Comparison of ENCODE assay signal across 14 mouse cellular contexts in genomic region chr9:72828616-72829257, GRCm38 (mm10). TPM values are rescaled to one million over a fixed set of nuclear protein-coding genes. Genes with fewer than 3 reads are reported as not detected.
DNase-seq lines count a peak whose midpoint lies in the region; ATAC-seq and TF ChIP-seq lines count a peak whose summit lies in the region.
"Had no signal": no experiment of that assay in that cellular context is flagged by ENCODE, and none has a peak within 500 bp of the region (broad histone marks: within the 10 kb centered on the region; RNA-seq: fewer than 3 reads in every experiment).

No protein-coding gene starts in this region.

- DNase-seq in 3T3-L1 (ENCODE audit: low read depth, low spot score), result peak; percentile 18
- peak; percentile 90 for DNase-seq in embryonic facial prominence, embryonic 14.5 days (ENCODE audit: low spot score)
- DNase-seq in limb, embryonic 14.5 days (ENCODE audit: low spot score), result peak; percentile 39
- DNase-seq in cerebellum, postnatal 25 days, result no peak
- no peak for DNase-seq in left cerebral cortex, adult 11 months (ENCODE audit: low spot score)
- DNase-seq: adrenal gland, postnatal 10 days; gastrocnemius, postnatal 25 days; kidney, postnatal 14 days; retina, postnatal 1 day; thymus, postnatal 14 days had no signal

- ATAC-seq in heart, embryonic 13.5 days (ENCODE audit: extremely low read depth, insufficient number of reproducible peaks, low FRiP score, low TSS enrichment), result no peak
- no peak for ATAC-seq in heart, embryonic 12.5 days (ENCODE audit: insufficient number of reproducible peaks, low FRiP score)
- ATAC-seq in embryonic facial prominence, embryonic 14.5 days (ENCODE audit: low read depth), result peak; percentile 85
- peak; percentile 74; the same call in 1 of the 2 replicates for ATAC-seq in limb, embryonic 14.5 days (ENCODE audit: low FRiP score, low read depth)
- no peak for ATAC-seq in erythroblast, adult 5-6 weeks (replicated peaks; ENCODE audit: low FRiP score, poor library complexity, severe bottlenecking)

- 62% methylated on average over 5 of the region's 5 CpGs for WGBS in heart, embryonic 13.5 days
- 52% methylated on average over 5 of the region's 5 CpGs for WGBS in heart, embryonic 12.5 days
- WGBS in embryonic facial prominence, embryonic 14.5 days, result 22% methylated on average over 5 of the region's 5 CpGs
- 43% methylated on average over 5 of the region's 5 CpGs for WGBS in limb, embryonic 14.5 days

- peak overlapping the region; percentile 3; the same call in 1 of the 2 replicates for H3K9ac ChIP-seq in heart, embryonic 13.5 days
- no peak overlapping the region for H3K9ac ChIP-seq in heart, embryonic 12.5 days
- no peak overlapping the region for H3K9ac ChIP-seq in embryonic facial prominence, embryonic 14.5 days (ENCODE audit: low read depth, low read length)
- H3K9ac ChIP-seq in limb, embryonic 14.5 days (ENCODE audit: low read depth, low read length, severe bottlenecking), result no peak overlapping the region
- H3K9ac ChIP-seq: lung, embryonic 15.5 days had no signal

- H3K4me2 ChIP-seq in heart, embryonic 13.5 days, result no peak overlapping the region
- H3K4me2 ChIP-seq in heart, embryonic 12.5 days, result no peak overlapping the region
- no peak overlapping the region for H3K4me2 ChIP-seq in embryonic facial prominence, embryonic 14.5 days (ENCODE audit: low read depth, low read length)
- H3K4me2 ChIP-seq in limb, embryonic 14.5 days (replicated peaks; ENCODE audit: low read depth, low read length, severe bottlenecking), result no peak overlapping the region
- H3K4me2 ChIP-seq: lung, embryonic 15.5 days had no signal

- H3K4me1 ChIP-seq in heart, embryonic 13.5 days, result peaks cover 30% of the 10 kb centered on the region
- H3K4me1 ChIP-seq in heart, embryonic 12.5 days (replicated peaks), result peaks cover 40% of the 10 kb centered on the region
- peaks cover 29% of the 10 kb centered on the region for H3K4me1 ChIP-seq in embryonic facial prominence, embryonic 14.5 days (ENCODE audit: control insufficient read depth, insufficient read depth, low read length)
- H3K4me1 ChIP-seq in limb, embryonic 14.5 days (ENCODE audit: control insufficient read depth, insufficient read depth, low read length), result peaks cover 14% of the 10 kb centered on the region

- H3K27ac ChIP-seq in heart, embryonic 13.5 days (replicated peaks), result 0 out of 2 replicates have a peak overlapping the region, but pooled peaks have one; percentile 10
- H3K27ac ChIP-seq in heart, embryonic 12.5 days (ENCODE audit: poor library complexity, severe bottlenecking), result no peak overlapping the region
- H3K27ac ChIP-seq in embryonic facial prominence, embryonic 14.5 days (replicated peaks; ENCODE audit: low read depth, low read length), result peak overlapping the region; percentile 71
- peak overlapping the region; percentile 40; the same call in 1 of the 2 replicates for H3K27ac ChIP-seq in limb, embryonic 14.5 days (replicated peaks; ENCODE audit: low read depth, low read length)
- H3K27ac ChIP-seq: lung, embryonic 15.5 days had no signal

- H3K36me3 ChIP-seq in heart, embryonic 13.5 days, result no peaks in the 10 kb centered on the region
- H3K36me3 ChIP-seq in heart, embryonic 12.5 days, result no peaks in the 10 kb centered on the region
- no peaks in the 10 kb centered on the region for H3K36me3 ChIP-seq in embryonic facial prominence, embryonic 14.5 days (ENCODE audit: control insufficient read depth, insufficient read depth, low read length)
- no peaks in the 10 kb centered on the region for H3K36me3 ChIP-seq in limb, embryonic 14.5 days (ENCODE audit: control insufficient read depth, insufficient read depth, low read length)
- H3K36me3 ChIP-seq: lung, embryonic 15.5 days had no signal

- H3K9me3 ChIP-seq in heart, embryonic 13.5 days, result no peaks in the 10 kb centered on the region
- no peaks in the 10 kb centered on the region for H3K9me3 ChIP-seq in heart, embryonic 12.5 days (replicated peaks)
- H3K9me3 ChIP-seq in embryonic facial prominence, embryonic 14.5 days (ENCODE audit: control insufficient read depth, low read length), result no peaks in the 10 kb centered on the region
- no peaks in the 10 kb centered on the region for H3K9me3 ChIP-seq in limb, embryonic 14.5 days (ENCODE audit: control insufficient read depth, low read length)
- H3K9me3 ChIP-seq: lung, embryonic 15.5 days had no signal

- H3K27me3 ChIP-seq in heart, embryonic 13.5 days (replicated peaks), result no peaks in the 10 kb centered on the region
- H3K27me3 ChIP-seq in heart, embryonic 12.5 days (replicated peaks), result no peaks in the 10 kb centered on the region
- no peaks in the 10 kb centered on the region for H3K27me3 ChIP-seq in embryonic facial prominence, embryonic 14.5 days (replicated peaks; ENCODE audit: control insufficient read depth, insufficient read depth, low read length)
- H3K27me3 ChIP-seq in limb, embryonic 14.5 days (ENCODE audit: control insufficient read depth, insufficient read depth, low read length), result 0 out of 2 replicates have a peak, but pooled peaks cover 6% of the 10 kb centered on the region
- H3K27me3 ChIP-seq: lung, embryonic 15.5 days had no signal

- no peak for TF ChIP-seq POLR2A in limb, embryonic 14.5 days (IDR thresholded peaks at IDR 0.05; ENCODE audit: borderline replicate concordance, extremely low read depth, insufficient read depth, insufficient read length)

- H3K4me3 ChIP-seq in heart, embryonic 13.5 days, result no peak overlapping the region
- no peak overlapping the region for H3K4me3 ChIP-seq in heart, embryonic 12.5 days
- no peak overlapping the region for H3K4me3 ChIP-seq in embryonic facial prominence, embryonic 14.5 days (ENCODE audit: low read depth, low read length)
- no peak overlapping the region for H3K4me3 ChIP-seq in limb, embryonic 14.5 days (replicated peaks; ENCODE audit: low read length)
- H3K4me3 ChIP-seq: lung, embryonic 15.5 days had no signal

RNA-seq across cellular contexts. Expression of gene Prtg, which starts 22.1 kb away (rescaled TPM):
- 0.87 and 0.92 TPM in 2 replicates for polyA plus RNA-seq in heart, embryonic 13.5 days (2015; fragmentation: Nextera tagmentation; extraction: Ambion mirVana)
- 2.2 and 2.7 TPM in 2 replicates for polyA plus RNA-seq in heart, embryonic 12.5 days (2016; fragmentation: Nextera tagmentation; extraction: Ambion mirVana)
- 1.3 and 1.4 TPM in 2 replicates for polyA plus RNA-seq in embryonic facial prominence, embryonic 14.5 days (2014; fragmentation: Nextera tagmentation; extraction: Ambion mirVana)
- polyA plus RNA-seq in limb, embryonic 14.5 days (2012; rRNA removed), result 0.57 and 0.60 TPM in 2 replicates
- 0.46 and 0.87 TPM in 2 replicates for polyA plus RNA-seq in limb, embryonic 14.5 days (2014; fragmentation: Nextera tagmentation; extraction: Ambion mirVana)
- total RNA-seq in erythroblast, adult 5-6 weeks (2015; ENCODE audit: low replicate concordance), result not detected in 2 replicates
- not detected in 2 replicates for total RNA-seq in erythroblast, adult 5-6 weeks (2017; ENCODE audit: low replicate concordance)

Comparison
In these comparisons a context has a peak if more than half of its experiments do, and no peak if none do; other contexts are left out.
1. ATAC-seq: peak in embryonic facial prominence, embryonic 14.5 days (single experiment) and limb, embryonic 14.5 days (single experiment); none in heart, embryonic 13.5 days (single experiment), heart, embryonic 12.5 days (single experiment) and erythroblast, adult 5-6 weeks (single experiment).
2. DNase-seq: peak in 3T3-L1 (single experiment), embryonic facial prominence, embryonic 14.5 days (single experiment) and limb, embryonic 14.5 days (single experiment); none in cerebellum, postnatal 25 days (0 of 2) and left cerebral cortex, adult 11 months (single experiment).